In the genomic region with DNA sequence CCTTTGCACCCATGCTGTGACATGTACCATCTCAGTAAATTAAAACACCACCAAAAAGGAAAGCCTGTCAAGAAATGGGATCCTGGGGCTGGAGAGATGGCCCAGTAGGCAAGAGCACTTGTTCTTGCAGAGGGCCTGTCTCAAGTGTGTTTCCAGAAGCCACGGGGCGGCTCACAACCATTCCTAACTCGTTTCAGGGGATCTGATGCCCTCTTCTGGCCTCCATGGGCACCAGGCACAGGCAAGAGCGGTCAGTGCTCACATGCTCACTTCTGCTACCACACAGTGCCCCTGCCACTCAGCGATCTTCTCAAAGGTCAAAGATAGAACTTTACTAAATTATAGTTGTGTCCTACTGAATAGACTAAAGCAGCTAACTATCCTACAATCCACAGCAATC, we compare ENCODE assay signal across 8 mouse cellular contexts. TPM values are rescaled to one million over a fixed set of nuclear protein-coding genes. Genes with fewer than 3 reads are reported as not detected.
DNase-seq lines count a peak whose midpoint lies in the region; ATAC-seq and TF ChIP-seq lines count a peak whose summit lies in the region.

No protein-coding gene starts in this region.

- H3K27ac ChIP-seq in kidney, adult 2 months (ENCODE audit: insufficient read depth, low read depth, low read length), result no peak overlapping the region
- no peak overlapping the region for H3K27ac ChIP-seq in kidney, embryonic 14.5 days (ENCODE audit: low read depth, low read length)
- no peak overlapping the region for H3K27ac ChIP-seq in ES-Bruce4 (ENCODE audit: insufficient read depth, low read length)

- no peaks in the 10 kb centered on the region for H3K27me3 ChIP-seq in kidney, adult 2 months (replicated peaks; ENCODE audit: control insufficient read depth, insufficient read depth, low read length)
- H3K27me3 ChIP-seq in kidney, embryonic 14.5 days (ENCODE audit: control insufficient read depth, insufficient read depth, low read length), result no peaks in the 10 kb centered on the region
- H3K27me3 ChIP-seq in ES-Bruce4 (ENCODE audit: control insufficient read depth, insufficient read depth, low read length, poor library complexity, severe bottlenecking), result no peaks in the 10 kb centered on the region

- no peak overlapping the region for H3K9ac ChIP-seq in kidney, embryonic 14.5 days (ENCODE audit: low read depth, low read length)
- no peak overlapping the region for H3K9ac ChIP-seq in ES-Bruce4 (ENCODE audit: low read depth, poor library complexity, severe bottlenecking)

- peak; percentile 70 for DNase-seq in kidney, adult 2 months
- peak; percentile 37 for DNase-seq in cerebellum, adult 11 months
- peak; percentile 30 to 45 for DNase-seq in gastrocnemius, adult 8-10 months (ENCODE audit: low spot score in 2 of 2)
- peak; percentile 27 to 48 for DNase-seq in layer of hippocampus, postnatal 10 days (ENCODE audit: low spot score in 2 of 2)
- peak; percentile 57 for DNase-seq in retina, postnatal 1 day

- H3K4me2 ChIP-seq in kidney, embryonic 14.5 days (replicated peaks; ENCODE audit: low read depth, low read length), result no peak overlapping the region

- no peaks in the 10 kb centered on the region for H3K9me3 ChIP-seq in kidney, embryonic 14.5 days (ENCODE audit: control insufficient read depth, low read length)
- no peaks in the 10 kb centered on the region for H3K9me3 ChIP-seq in ES-Bruce4 (replicated peaks; ENCODE audit: control insufficient read depth, insufficient read depth, low read length, poor library complexity, severe bottlenecking)

- peak; percentile 80 for TF ChIP-seq CTCF in kidney, adult 2 months (conservative IDR thresholded peaks at IDR 0.05; ENCODE audit: insufficient read depth, insufficient read length, low read depth, low read length)
- TF ChIP-seq CTCF in ES-Bruce4 (IDR thresholded peaks at IDR 0.05; ENCODE audit: low read depth, low read length), result peak; percentile 70

- H3K36me3 ChIP-seq in kidney, adult 2 months (ENCODE audit: control insufficient read depth, insufficient read depth, low read length), result peaks cover 4% of the 10 kb centered on the region
- H3K36me3 ChIP-seq in kidney, embryonic 14.5 days (ENCODE audit: control insufficient read depth, insufficient read depth, low read length), result no peaks in the 10 kb centered on the region
- no peaks in the 10 kb centered on the region for H3K36me3 ChIP-seq in ES-Bruce4 (ENCODE audit: control insufficient read depth, insufficient read depth, low read length, poor library complexity, severe bottlenecking)

- ATAC-seq in kidney, embryonic 14.5 days (ENCODE audit: low FRiP score, low TSS enrichment), result no peak
- ATAC-seq in megakaryocyte, adult 5-6 weeks (ENCODE audit: poor library complexity, severe bottlenecking), result no peak

- H3K4me3 ChIP-seq in kidney, adult 2 months (ENCODE audit: insufficient read depth, low read depth, low read length), result no peak overlapping the region
- H3K4me3 ChIP-seq in kidney, embryonic 14.5 days (ENCODE audit: low read length), result no peak overlapping the region
- no peak overlapping the region for H3K4me3 ChIP-seq in ES-Bruce4 (ENCODE audit: low read depth, low read length)

- TF ChIP-seq EP300 in ES-Bruce4 (IDR thresholded peaks at IDR 0.05; ENCODE audit: insufficient read depth, low read depth, low read length), result no peak

- 32% methylated on average over 5 of the region's 5 CpGs for WGBS in kidney, adult 2 months
- 54% methylated on average over 5 of the region's 5 CpGs for WGBS in kidney, embryonic 14.5 days

- H3K4me1 ChIP-seq in kidney, adult 2 months (ENCODE audit: control insufficient read depth, insufficient read depth, low read length), result no peaks in the 10 kb centered on the region
- no peaks in the 10 kb centered on the region for H3K4me1 ChIP-seq in kidney, embryonic 14.5 days (ENCODE audit: control insufficient read depth, insufficient read depth, low read length)
- no peaks in the 10 kb centered on the region for H3K4me1 ChIP-seq in ES-Bruce4 (ENCODE audit: control insufficient read depth, insufficient read depth, low read length)

- TF ChIP-seq POLR2A in kidney, adult 2 months (IDR thresholded peaks at IDR 0.05; ENCODE audit: low read depth, low read length), result no peak
- TF ChIP-seq POLR2A in ES-Bruce4 (IDR thresholded peaks at IDR 0.05; ENCODE audit: insufficient read depth, low read length), result no peak

RNA-seq across cellular contexts. Expression of a gene that starts 17.2 kb away (rescaled TPM):
- 111 and 134 TPM in 2 replicates for polyA plus RNA-seq in kidney, adult 2 months (2012; rRNA removed)
- polyA plus RNA-seq in kidney, embryonic 14.5 days (2014; fragmentation: Nextera tagmentation; extraction: Ambion mirVana), result 60.8 and 98.7 TPM in 2 replicates
- polyA plus RNA-seq in ES-Bruce4 (2011; ENCODE audit: insufficient read depth, insufficient read length, low read depth, missing spikeins), result 176 and 182 TPM in 2 replicates
- total RNA-seq in gastrocnemius, adult 8-10 months (2022), result 10 to 100 TPM; 46.2 to 51.9 (median 49.8) TPM
- total RNA-seq in layer of hippocampus, postnatal 10 days (2021), result 100 to 1,000 TPM; 129 to 135 TPM
- 48.1 and 49.5 TPM in 2 replicates for total RNA-seq in megakaryocyte, adult 5-6 weeks (2015)
- 55.3 and 61.5 TPM in 2 replicates for total RNA-seq in megakaryocyte, adult 5-6 weeks (2017)

RNA-seq across cellular contexts. Expression of a gene that starts 42.9 kb away (rescaled TPM):
- 11.0 and 11.9 TPM in 2 replicates for polyA plus RNA-seq in kidney, adult 2 months (2012; rRNA removed)
- 26.9 and 33.7 TPM in 2 replicates for polyA plus RNA-seq in kidney, embryonic 14.5 days (2014; fragmentation: Nextera tagmentation; extraction: Ambion mirVana)
- polyA plus RNA-seq in ES-Bruce4 (2011; ENCODE audit: insufficient read depth, insufficient read length, low read depth, missing spikeins), result 41.8 and 44.2 TPM in 2 replicates
- 10 to 100 TPM; 25.3 to 30.9 (median 27.2) TPM for total RNA-seq in gastrocnemius, adult 8-10 months (2022)
- 10 to 100 TPM; 24.3 to 24.6 TPM for total RNA-seq in layer of hippocampus, postnatal 10 days (2021)
- total RNA-seq in megakaryocyte, adult 5-6 weeks (2015), result 8.9 and 16.6 TPM in 2 replicates
- 7.9 and 10.0 TPM in 2 replicates for total RNA-seq in megakaryocyte, adult 5-6 weeks (2017)
